Mouse (Mus musculus): ENCODE data around the gene Myo3a.

- TF ChIP-seq CTCF (IDR thresholded peaks at IDR 0.05; ENCODE audit: low read depth) (no peak), EP300 (IDR thresholded peaks at IDR 0.05; ENCODE audit: low read depth) (no peak)
Measured at GRCm38 (mm10) chr2:22648394-22648793, 421.1 kb downstream of the Myo3a start.

All from liver, embryonic 14.5 days (tissue).